Mouse (Mus musculus) CH12.LX (cell line): Measurements from ENCODE around the gene Usp45. TPM values are rescaled to one million over a fixed set of nuclear protein-coding genes. Genes with fewer than 3 reads are reported as not detected.

Source experiments
- DNase-seq: peaks from one replicate; pipeline ENCODE4 v3.0.0-alpha.2; 2013; ENCODE audit errors: extremely low read depth
- H3K27ac ChIP-seq: 2 replicates; pipeline ENCODE4 v1.5.1; 2012; ENCODE audit warnings: low read depth, mild to moderate bottlenecking, control low read depth, moderate library complexity; ENCODE audit not compliant: insufficient read depth
- H3K27me3 ChIP-seq: replicated peaks from 2 replicates; pipeline ENCODE3; 2012; ENCODE audit warnings: inconsistent platforms
- H3K36me3 ChIP-seq, 2 experiments: replicated peaks in 1 of 2; 2 replicates each; pipeline versions ENCODE3 to v1.6.1; 2012; ENCODE audit warnings: inconsistent platforms in 1 of 2, low read length in 1 of 2, mild to moderate bottlenecking in 1 of 2, mixed read lengths in 1 of 2, moderate library complexity in 1 of 2; ENCODE audit not compliant: control insufficient read depth in 1 of 2, insufficient read depth in 1 of 2
- H3K4me1 ChIP-seq, 2 experiments: 2 replicates each; pipeline ENCODE4 v1.6.1; 2012; ENCODE audit warnings: inconsistent platforms in 1 of 2, moderate library complexity in 1 of 2; ENCODE audit not compliant: insufficient read depth in 2 of 2, control insufficient read depth in 1 of 2
- H3K4me2 ChIP-seq: 2 replicates; pipeline ENCODE4 v1.6.1; 2012; ENCODE audit warnings: low read depth, mild to moderate bottlenecking, control low read depth; ENCODE audit not compliant: poor library complexity, insufficient read depth, severe bottlenecking
- H3K4me3 ChIP-seq, 3 experiments: fragments of 150-350 bp in 1 of 3; sonication (generic) in 1 of 3; replicated peaks in 1 of 3; 2 replicates each; pipeline versions ENCODE3 to v1.5.1; 2011 to 2012; ENCODE audit warnings: low read depth in 2 of 3, low read length in 2 of 3, mild to moderate bottlenecking in 2 of 3, moderate library complexity in 2 of 3, control low read depth in 1 of 3, improper control_type of control experiment in 1 of 3, inconsistent platforms in 1 of 3, mixed read lengths in 1 of 3; ENCODE audit not compliant: poor library complexity in 1 of 3
- H3K79me2 ChIP-seq: replicated peaks from 2 replicates; pipeline ENCODE4 v1.6.1; 2012; ENCODE audit warnings: mild to moderate bottlenecking, moderate library complexity; ENCODE audit not compliant: control insufficient read depth, poor library complexity, insufficient read depth, severe bottlenecking; ENCODE audit errors: extremely low read depth
- H3K9ac ChIP-seq: 2 replicates; pipeline ENCODE4 v1.6.1; 2012; ENCODE audit warnings: low read depth, mild to moderate bottlenecking, control low read depth, moderate library complexity; ENCODE audit not compliant: insufficient read depth
- H3K9me3 ChIP-seq: replicated peaks from 2 replicates; pipeline ENCODE3; 2012; ENCODE audit warnings: low read length, inconsistent platforms, mixed read lengths
- CHD1 ChIP-seq: IDR thresholded peaks from 2 replicates; pipeline ENCODE4 v1.6.1; 2012; ENCODE audit warnings: low read depth, low read length, improper control_type of control experiment, inconsistent platforms
- CTCF ChIP-seq, 2 experiments: IDR thresholded peaks in 1 of 2; conservative IDR thresholded peaks in 1 of 2; 2 replicates each; pipeline ENCODE4 v1.5.1; 2011 to 2012; ENCODE audit warnings: low read depth in 2 of 2, low read length in 2 of 2, improper control_type of control experiment in 1 of 2, inconsistent platforms in 1 of 2, mild to moderate bottlenecking in 1 of 2, moderate library complexity in 1 of 2
- EP300 ChIP-seq: IDR thresholded peaks from 2 replicates; pipeline ENCODE4 v1.6.1; 2011; ENCODE audit warnings: low read length, improper control_type of control experiment
- GABPA ChIP-seq: IDR thresholded peaks from 2 replicates; pipeline ENCODE4 v1.6.1; 2012; ENCODE audit warnings: low read depth, low read length, improper control_type of control experiment, inconsistent platforms; ENCODE audit not compliant: insufficient replicate concordance
- HCFC1 ChIP-seq: IDR thresholded peaks from 2 replicates; pipeline ENCODE4 v1.6.1; 2012; ENCODE audit warnings: low read depth, mild to moderate bottlenecking, inconsistent platforms, low read length, improper control_type of control experiment
- IRF4 ChIP-seq: IDR thresholded peaks from 2 replicates; pipeline ENCODE4 v1.6.1; 2014; ENCODE audit warnings: low read depth, mild to moderate bottlenecking, inconsistent platforms, low read length, improper control_type of control experiment
- JUN ChIP-seq: IDR thresholded peaks from 2 replicates; pipeline ENCODE4 v1.6.1; 2011; ENCODE audit warnings: low read depth, mild to moderate bottlenecking, low read length, improper control_type of control experiment, moderate library complexity; ENCODE audit not compliant: insufficient read depth
- KAT2A ChIP-seq: IDR thresholded peaks from 2 replicates; pipeline ENCODE4 v1.6.1; 2012; ENCODE audit warnings: low read length, improper control_type of control experiment, inconsistent platforms; ENCODE audit not compliant: insufficient replicate concordance
- MAFK ChIP-seq: IDR thresholded peaks from 2 replicates; pipeline ENCODE4 v1.6.1; 2011; ENCODE audit warnings: low read length, improper control_type of control experiment; ENCODE audit not compliant: insufficient replicate concordance
- MAZ ChIP-seq: IDR thresholded peaks from 2 replicates; pipeline ENCODE4 v1.6.1; 2012; ENCODE audit warnings: low read depth, mild to moderate bottlenecking, inconsistent platforms, low read length, improper control_type of control experiment, moderate library complexity
- MEF2A ChIP-seq: IDR thresholded peaks from 2 replicates; pipeline ENCODE4 v1.6.1; 2014; ENCODE audit warnings: low read depth, mild to moderate bottlenecking, inconsistent platforms, low read length, improper control_type of control experiment, borderline replicate concordance
- MXI1 ChIP-seq: IDR thresholded peaks from 2 replicates; pipeline ENCODE4 v1.6.1; 2011; ENCODE audit warnings: mild to moderate bottlenecking, low read depth, low read length, improper control_type of control experiment
- NELFE ChIP-seq: IDR thresholded peaks from 2 replicates; pipeline ENCODE4 v1.6.1; 2011; ENCODE audit warnings: low read depth, low read length, improper control_type of control experiment
- NRF1 ChIP-seq: IDR thresholded peaks from 2 replicates; pipeline ENCODE4 v1.6.1; 2014; ENCODE audit warnings: low read depth, mild to moderate bottlenecking, inconsistent platforms, low read length, improper control_type of control experiment, moderate library complexity
- PAX5 ChIP-seq: IDR thresholded peaks from 2 replicates; pipeline ENCODE4 v1.6.1; 2012; ENCODE audit warnings: low read length, inconsistent platforms, mixed read lengths
- POLR2A ChIP-seq: IDR thresholded peaks from 2 replicates; pipeline ENCODE4 v1.6.1; 2011; ENCODE audit warnings: low read depth, mild to moderate bottlenecking, improper control_type of control experiment, low read length
- POLR2AphosphoS2 ChIP-seq: IDR thresholded peaks from 2 replicates; pipeline ENCODE4 v1.6.1; 2011; ENCODE audit warnings: low read depth, low read length, improper control_type of control experiment
- RAD21 ChIP-seq: IDR thresholded peaks from 2 replicates; pipeline ENCODE4 v1.6.1; 2011; ENCODE audit warnings: low read depth, mild to moderate bottlenecking, low read length, improper control_type of control experiment, moderate library complexity
- RCOR1 ChIP-seq: conservative IDR thresholded peaks from 2 replicates; pipeline ENCODE4 v1.6.1; 2012; ENCODE audit warnings: low read depth, mild to moderate bottlenecking, inconsistent platforms, low read length, improper control_type of control experiment
- SIN3A ChIP-seq: IDR thresholded peaks from 2 replicates; pipeline ENCODE4 v1.6.1; 2012; ENCODE audit warnings: low read length, improper control_type of control experiment, inconsistent platforms
- UBTF ChIP-seq: IDR thresholded peaks from 2 replicates; pipeline ENCODE4 v1.6.1; 2012; ENCODE audit warnings: low read depth, mild to moderate bottlenecking, inconsistent platforms, low read length, improper control_type of control experiment, moderate library complexity
- USF1 ChIP-seq: IDR thresholded peaks from 2 replicates; pipeline ENCODE4 v1.6.1; 2014; ENCODE audit warnings: low read depth, mild to moderate bottlenecking, inconsistent platforms, low read length, improper control_type of control experiment
- USF2 ChIP-seq: conservative IDR thresholded peaks from 2 replicates; pipeline ENCODE4 v1.6.1; 2011; ENCODE audit warnings: low read depth, low read length, improper control_type of control experiment
- ZC3H11A ChIP-seq: IDR thresholded peaks from 2 replicates; pipeline ENCODE4 v1.6.1; 2012; ENCODE audit warnings: low read depth, mild to moderate bottlenecking, inconsistent platforms, low read length, improper control_type of control experiment
- ZKSCAN1 ChIP-seq: IDR thresholded peaks from 2 replicates; pipeline ENCODE4 v1.6.1; 2012; ENCODE audit warnings: low read depth, inconsistent platforms, low read length, improper control_type of control experiment, borderline replicate concordance
- dilution Hi-C: fragments of 300-500 bp; cut with MboI; formaldehyde crosslinking; loops from 2 replicates; pipeline ENCODE4 v1.14.3; 2020; ENCODE audit warnings: low sequenced_read_pairs; ENCODE audit not compliant: extremely low pct_unique_long_range_greater_than_20kb, extremely low pct_ligation_motif_present
- in situ Hi-C: fragments of 300-500 bp; cut with MboI; formaldehyde crosslinking; loops from 3 replicates; pipeline ENCODE4 v1.14.3; 2019; ENCODE audit warnings: low sequenced_read_pairs, low pct_ligation_motif_present, low pct_unique_long_range_greater_than_20kb, mixed read lengths
- polyA plus RNA-seq: library from polyadenylated mRNA; unstranded; fragments of >175 nt; gene quantifications from 2 replicates; pipeline ENCODE4 v1.2.1, GENCODE M21; 2012; ENCODE audit warnings: low read depth; ENCODE audit not compliant: insufficient read length
- total RNA-seq, 2 experiments: library from RNA; depleted of rRNA; stranded (reverse); fragments of 300-350 nt in 1 of 2; fragments of >200 nt in 1 of 2; gene quantifications; 2 replicates each; pipeline ENCODE4 v1.2.3; 2012 to 2014

Usp45 gene
- total and polyA plus RNA-seq, 3 experiments = 16.7 to 30.6 (median 17.5) TPM

DNA sequence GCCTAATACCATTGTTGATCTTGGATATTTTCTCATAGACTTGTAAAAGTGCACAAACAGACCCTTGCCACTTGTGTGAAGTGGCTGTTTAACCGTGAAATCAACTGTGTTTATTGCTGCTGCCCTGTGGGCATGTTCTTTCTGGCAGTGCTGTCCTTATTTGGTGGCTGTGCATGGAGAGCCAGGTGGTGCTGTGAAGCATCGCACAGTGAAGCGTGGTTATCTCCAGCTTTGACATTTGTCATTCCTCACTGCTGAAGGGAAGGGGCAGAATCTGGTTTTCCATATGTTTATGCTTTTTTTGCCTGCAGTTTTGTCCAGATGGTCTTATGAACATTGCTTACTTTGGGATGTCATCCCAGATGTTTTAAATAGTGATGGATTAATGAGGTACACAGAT is 26.7 kb downstream of the Usp45 start:
- Histone ChIP-seq H3K79me2 (no peaks in the 10 kb centered on the region), H3K27me3 (no peaks in the 10 kb centered on the region), H3K36me3 (peaks cover 31 to 75% of the 10 kb centered on the region in 2 experiments), H3K4me2 (no peak overlapping the region), H3K9ac (no peak overlapping the region), H3K27ac (no peak overlapping the region), H3K4me3 (no peak overlapping the region), H3K9me3 (no peaks in the 10 kb centered on the region), H3K4me1 (no peaks in the 10 kb centered on the region)
- dilution Hi-C loops (no loop called here), in situ Hi-C loops (no loop called here)
- TF ChIP-seq NELFE (no peak), MAFK (no peak), PAX5 (no peak), MEF2A (no peak), NRF1 (no peak), POLR2A (no peak), RAD21 (no peak), MXI1 (no peak), CTCF (conservative IDR thresholded peaks at IDR 0.05 in 1 of 2, IDR thresholded peaks at IDR 0.05 in 1 of 2; ENCODE audit: low read depth in 2 of 2, low read length in 2 of 2) (no peak), GABPA (no peak), USF1 (no peak), ZC3H11A (no peak), HCFC1 (no peak), ZKSCAN1 (no peak), JUN (no peak), KAT2A (no peak), RCOR1 (no peak), EP300 (no peak), UBTF (no peak), POLR2AphosphoS2 (no peak)
- no peak for DNase-seq

GRCm38 (mm10) chr4:21801013-21801412 is 34.1 kb downstream of the Usp45 start:
- TF ChIP-seq CHD1 (no peak), JUN (no peak), SIN3A (no peak), IRF4 (no peak), POLR2A (no peak), NRF1 (no peak), ZKSCAN1 (no peak), MAZ (no peak), USF2 (no peak)
- no peak overlapping the region for H3K4me3 ChIP-seq
- H3K9ac ChIP-seq = no peak overlapping the region
- H3K27me3 ChIP-seq = no peaks in the 10 kb centered on the region
- H3K4me2 ChIP-seq = no peak overlapping the region
- H3K27ac ChIP-seq = no peak overlapping the region
- no peaks in the 10 kb centered on the region for H3K79me2 ChIP-seq
- in situ Hi-C loops = no loop called here
- dilution Hi-C loops = no loop called here
- H3K4me1 ChIP-seq = no peaks in the 10 kb centered on the region
- H3K36me3 ChIP-seq = peaks cover 49 to 91% of the 10 kb centered on the region in 2 experiments
- DNase-seq = no peak
- H3K9me3 ChIP-seq = no peaks in the 10 kb centered on the region
